Mouse (Mus musculus) embryonic facial prominence, embryonic 14.5 days (tissue): ENCODE measurements around the gene Mafk. TPM values are rescaled to one million over a fixed set of nuclear protein-coding genes. Genes with fewer than 3 reads are reported as not detected.

Source experiments
- ATAC-seq: fragments of 200-750 bp; cut with Nextera tagmentation; 2 replicates; pipeline ENCODE4 v1.8.0; 2017; ENCODE audit warnings: low read depth, moderate number of reproducible peaks, moderate TSS enrichment
- DNase-seq: peaks from one replicate; pipeline ENCODE4 v3.0.0-alpha.2; 2015; ENCODE audit warnings: low spot score
- H3K27ac ChIP-seq: fragments of 300-500 bp; sonication (generic); replicated peaks from 2 replicates; pipeline ENCODE4 v1.5.1; 2014; ENCODE audit warnings: low read depth, mild to moderate bottlenecking, low read length, moderate library complexity
- H3K27me3 ChIP-seq: fragments of 300-500 bp; sonication (generic); replicated peaks from 2 replicates; pipeline ENCODE4 v1.6.1; 2014; ENCODE audit warnings: low read length; ENCODE audit not compliant: control insufficient read depth, insufficient read depth
- H3K36me3 ChIP-seq: fragments of 300-500 bp; sonication (generic); 2 replicates; pipeline ENCODE4 v1.6.1; 2014; ENCODE audit warnings: low read length, mixed read lengths; ENCODE audit not compliant: control insufficient read depth, insufficient read depth
- H3K4me1 ChIP-seq: fragments of 300-500 bp; sonication (generic); 2 replicates; pipeline ENCODE4 v1.6.1; 2014; ENCODE audit warnings: antibody characterized with exemption, low read length; ENCODE audit not compliant: control insufficient read depth, insufficient read depth
- H3K4me2 ChIP-seq: fragments of 300-500 bp; sonication (generic); 2 replicates; pipeline ENCODE4 v1.6.1; 2014; ENCODE audit warnings: low read depth, mild to moderate bottlenecking, low read length, moderate library complexity, mixed read lengths
- H3K4me3 ChIP-seq: fragments of 300-500 bp; sonication (generic); 2 replicates; pipeline ENCODE4 v1.5.1; 2014; ENCODE audit warnings: low read depth, mild to moderate bottlenecking, low read length
- H3K9ac ChIP-seq: fragments of 300-500 bp; sonication (generic); 2 replicates; pipeline ENCODE4 v1.6.1; 2014; ENCODE audit warnings: low read depth, mild to moderate bottlenecking, low read length, moderate library complexity, mixed read lengths
- H3K9me3 ChIP-seq: fragments of 300-500 bp; sonication (generic); 2 replicates; pipeline ENCODE4 v1.6.1; 2016; ENCODE audit warnings: low read length; ENCODE audit not compliant: control insufficient read depth
- WGBS: fragments of 180-500 bp; shearing (Covaris S2); extraction: QIAGEN DNeasy Blood & Tissue Kit; methylation state at CpG from one replicate; pipeline ENCODE4 v1.1.7; 2014; 5-methylcytosine and 5-hydroxymethylcytosine counted together
- polyA plus RNA-seq: library from polyadenylated mRNA; unstranded; fragments of >200 nt; fragmentation: Nextera tagmentation; extraction: Ambion mirVana; gene quantifications from 2 replicates; pipeline ENCODE4 v1.2.1, GENCODE M21; 2014

Mafk gene
- polyA plus RNA-seq, 1 experiment from 2014 or later, result 7.1 TPM

DNA sequence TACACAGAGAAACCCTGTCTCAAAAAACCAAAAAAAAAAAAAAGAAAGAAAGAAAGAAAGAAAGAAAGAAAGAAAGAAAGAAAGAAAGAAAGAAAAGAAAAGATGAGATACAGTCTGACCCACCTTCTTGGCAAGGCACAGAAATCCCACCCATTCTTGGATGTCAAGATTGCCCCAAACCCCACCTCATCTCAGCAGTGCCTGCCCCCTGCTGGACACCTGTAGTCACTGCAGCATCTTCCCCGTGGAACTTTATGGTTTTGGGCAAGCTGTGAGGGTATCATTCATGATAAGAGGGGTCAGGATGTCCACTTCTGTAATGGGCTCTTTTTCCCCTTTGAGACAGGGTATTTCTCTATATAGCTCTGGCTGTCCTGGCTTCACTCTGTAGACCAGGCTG is 26.0 kb downstream of the Mafk start:
- no peak overlapping the region for H3K9ac ChIP-seq
- no peak overlapping the region for H3K27ac ChIP-seq
- peaks cover 23% of the 10 kb centered on the region for H3K27me3 ChIP-seq
- peaks cover 7% of the 10 kb centered on the region for H3K36me3 ChIP-seq
- 0% methylated on average over 1 of the region's 1 CpGs for WGBS
- H3K4me1 ChIP-seq, result no peaks in the 10 kb centered on the region
- no peak for DNase-seq
- no peaks in the 10 kb centered on the region for H3K9me3 ChIP-seq
- H3K4me3 ChIP-seq, result no peak overlapping the region
- no peak for ATAC-seq
- H3K4me2 ChIP-seq, result no peak overlapping the region

DNA sequence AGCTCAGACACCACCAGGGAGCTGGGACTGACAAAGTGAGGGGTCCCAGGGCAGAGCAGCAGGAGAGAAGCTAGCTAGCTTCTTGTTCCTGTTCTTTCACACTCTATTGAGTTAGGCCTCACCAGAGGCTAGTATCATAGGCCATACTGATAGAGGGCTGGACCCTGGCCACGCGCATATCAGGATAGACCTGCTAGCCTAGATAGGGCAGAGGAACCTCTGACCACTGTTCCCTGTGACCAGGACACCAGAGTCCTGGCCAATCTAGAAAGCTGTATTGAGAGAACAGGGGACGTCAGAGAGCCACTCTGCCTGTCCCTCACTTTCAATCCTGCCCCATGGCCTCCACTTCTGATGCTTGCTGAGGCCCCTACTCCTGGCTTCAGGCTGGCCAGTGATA is 26.7 kb downstream of the Mafk start:
- no peak overlapping the region for H3K27ac ChIP-seq
- 73% methylated on average over 3 of the region's 3 CpGs for WGBS
- no peaks in the 10 kb centered on the region for H3K4me1 ChIP-seq
- peaks cover 15% of the 10 kb centered on the region for H3K36me3 ChIP-seq
- H3K4me3 ChIP-seq, result no peak overlapping the region
- H3K9me3 ChIP-seq, result no peaks in the 10 kb centered on the region
- H3K9ac ChIP-seq, result no peak overlapping the region
- ATAC-seq, result no peak
- DNase-seq, result no peak
- no peak overlapping the region for H3K4me2 ChIP-seq
- peaks cover 15% of the 10 kb centered on the region for H3K27me3 ChIP-seq

DNA sequence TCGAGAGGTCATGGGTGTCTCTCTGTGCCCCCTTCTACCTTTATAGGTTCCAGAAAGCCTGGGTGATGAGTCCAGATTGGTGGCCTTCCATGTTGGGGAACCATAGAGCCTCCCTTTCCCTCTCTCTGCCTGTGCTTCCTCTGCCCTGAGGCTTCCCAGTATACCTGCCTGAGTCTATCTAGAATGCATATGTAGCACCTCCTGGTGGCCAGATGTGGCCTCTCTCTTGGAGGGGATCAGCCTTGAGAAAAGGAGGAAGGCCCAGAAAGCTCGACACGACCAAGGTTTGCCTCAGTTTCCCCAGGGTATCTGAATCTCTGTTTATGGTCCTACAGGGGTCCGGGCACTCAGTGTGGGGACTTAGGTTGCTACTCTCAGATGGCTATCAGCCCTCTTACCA is 27.5 kb downstream of the Mafk start:
- DNase-seq, result peak; percentile 42
- H3K36me3 ChIP-seq, result peaks cover 22% of the 10 kb centered on the region
- no peak overlapping the region for H3K9ac ChIP-seq
- H3K9me3 ChIP-seq, result no peaks in the 10 kb centered on the region
- no peak overlapping the region for H3K4me2 ChIP-seq
- ATAC-seq, result no peak
- WGBS, result 56% methylated on average over 4 of the region's 4 CpGs
- peaks cover 10% of the 10 kb centered on the region for H3K27me3 ChIP-seq
- no peak overlapping the region for H3K27ac ChIP-seq
- no peaks in the 10 kb centered on the region for H3K4me1 ChIP-seq
- no peak overlapping the region for H3K4me3 ChIP-seq

DNA sequence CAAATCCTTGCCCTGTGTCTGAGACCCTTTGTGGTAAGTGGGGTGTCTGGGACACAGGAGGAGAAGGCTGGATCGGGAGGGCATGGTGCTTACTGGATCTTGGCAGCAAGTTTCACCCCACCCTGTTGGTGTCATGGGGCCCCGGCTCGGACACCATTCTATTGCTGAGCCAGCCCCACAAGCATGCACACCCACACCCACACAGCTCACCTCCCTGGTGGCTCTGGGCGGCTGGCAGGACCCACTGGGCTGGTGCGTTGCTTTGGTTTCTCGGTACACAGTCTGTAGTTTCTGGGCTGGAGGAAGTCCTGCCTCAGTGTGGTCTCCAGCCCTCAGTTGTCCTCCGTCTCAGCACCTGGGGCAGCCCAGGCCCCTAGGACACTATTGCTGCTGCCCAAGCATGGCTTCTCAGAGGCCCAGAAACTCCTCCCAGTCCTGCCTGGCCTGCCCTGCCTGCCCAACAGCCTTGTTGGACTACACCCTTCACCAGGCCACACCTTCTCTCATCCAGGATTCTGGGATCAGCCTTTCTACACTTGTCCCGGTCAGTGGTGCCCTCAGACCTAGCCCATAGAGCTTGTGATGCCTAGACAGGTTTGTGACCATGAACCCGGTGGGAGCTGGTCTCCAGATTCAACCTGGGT is 28.3 kb downstream of the Mafk start, which contains the start of gene Tmem184a:
Tmem184a (minus strand) TSS at position 380 of the 644 bp plus-strand sequence.
- DNase-seq, result no peak
- 89% methylated on average over 9 of the region's 9 CpGs for WGBS
- H3K9me3 ChIP-seq, result no peaks in the 10 kb centered on the region
- H3K36me3 ChIP-seq, result peaks cover 28% of the 10 kb centered on the region
- no peak within 1 kb of the TSS for H3K4me2 ChIP-seq
- H3K27ac ChIP-seq, result no peak within 1 kb of the TSS
- ATAC-seq, result no peak
- no peaks in the 10 kb centered on the region for H3K4me1 ChIP-seq
- peaks cover 1% of the 10 kb centered on the region; the same call in 1 of the 2 replicates for H3K27me3 ChIP-seq
- no peak within 1 kb of the TSS for H3K9ac ChIP-seq
- H3K4me3 ChIP-seq, result no peak within 1 kb of the TSS

DNA sequence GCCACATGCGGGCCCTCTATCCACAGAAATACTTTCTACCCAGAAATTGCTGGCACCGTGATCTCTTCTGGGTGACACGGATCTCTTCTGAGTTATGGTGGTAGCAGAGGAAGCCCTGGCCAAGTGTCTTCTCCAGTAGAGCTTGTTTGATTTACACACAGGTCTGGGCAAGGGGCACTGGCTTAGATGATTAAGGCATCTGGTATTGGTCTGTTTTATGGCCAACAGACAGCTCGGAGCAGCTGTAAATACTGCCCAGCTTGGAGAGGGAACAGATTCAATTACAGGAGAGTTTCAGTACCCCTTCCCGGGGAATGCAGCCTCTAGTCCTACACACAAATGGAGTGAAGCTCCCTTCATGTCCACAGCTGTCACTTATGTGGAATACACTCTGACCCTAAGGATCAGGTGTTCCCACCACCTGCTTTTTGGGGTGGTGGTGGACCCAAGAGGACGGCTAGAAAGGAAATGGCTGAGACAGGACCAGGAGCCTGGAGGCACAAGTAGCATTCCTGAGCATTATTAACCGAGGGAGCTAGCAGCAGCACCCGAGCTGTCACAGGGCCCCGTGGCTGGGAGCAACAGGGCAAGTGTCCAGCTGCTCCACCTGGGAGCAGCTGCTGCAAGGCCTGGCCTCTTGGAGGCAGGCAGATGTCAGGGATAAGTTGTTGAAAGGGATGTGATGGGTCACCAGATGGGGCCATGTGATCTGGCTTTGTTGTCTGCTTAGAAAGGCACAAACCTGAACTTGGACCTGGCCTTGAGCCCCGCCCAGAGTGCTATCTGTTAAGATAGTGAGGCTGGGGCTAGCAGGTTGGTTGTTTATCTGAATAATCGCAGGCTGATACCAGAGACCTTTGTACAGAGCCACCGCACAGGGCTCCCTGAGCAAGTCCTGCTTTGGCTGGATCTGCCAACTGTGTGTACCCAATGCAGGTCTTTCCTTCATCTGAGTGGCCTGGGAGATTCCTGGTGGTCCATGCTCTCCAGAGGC is 30.4 kb downstream of the Mafk start:
- H3K9ac ChIP-seq, result 0 out of 2 replicates have a peak overlapping the region, but pooled peaks have one; percentile 5
- H3K36me3 ChIP-seq, result peaks cover 28% of the 10 kb centered on the region
- no peak overlapping the region for H3K4me3 ChIP-seq
- peak; percentile 45; the same call in 1 of the 2 replicates for ATAC-seq
- DNase-seq, result peak; percentile 61
- H3K27ac ChIP-seq, result no peak overlapping the region
- H3K4me1 ChIP-seq, result peaks cover 8% of the 10 kb centered on the region; the same call in 1 of the 2 replicates
- no peaks in the 10 kb centered on the region for H3K27me3 ChIP-seq
- H3K4me2 ChIP-seq, result no peak overlapping the region
- no peaks in the 10 kb centered on the region for H3K9me3 ChIP-seq
- 64% methylated on average over 12 of the region's 12 CpGs for WGBS

DNA sequence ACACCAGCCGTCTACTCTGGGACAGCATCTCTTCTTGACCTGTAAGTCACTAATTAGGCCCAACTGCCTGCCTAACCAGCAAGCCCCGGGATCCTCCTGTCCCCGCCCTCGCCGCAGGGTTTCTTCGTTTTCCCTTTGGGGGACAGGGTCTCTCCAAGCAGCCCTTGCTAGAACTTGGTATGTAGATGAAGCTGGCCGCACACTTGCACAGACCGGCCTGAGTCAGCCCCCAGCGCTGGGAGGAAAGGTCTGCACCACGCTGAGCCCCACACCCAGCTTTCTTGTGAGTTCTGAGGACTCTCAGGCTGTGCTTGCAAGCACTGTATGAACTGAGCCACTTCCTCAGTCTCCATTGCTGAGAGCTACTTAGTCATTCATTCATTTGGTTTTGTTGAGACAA is 33.2 kb downstream of the Mafk start:
- Histone ChIP-seq H3K4me1 (peaks cover 8% of the 10 kb centered on the region; the same call in 1 of the 2 replicates), H3K9ac (no peak overlapping the region), H3K4me2 (no peak overlapping the region), H3K36me3 (peaks cover 28% of the 10 kb centered on the region), H3K4me3 (no peak overlapping the region), H3K27ac (no peak overlapping the region), H3K9me3 (no peaks in the 10 kb centered on the region), H3K27me3 (no peaks in the 10 kb centered on the region)
- 91% methylated on average over 10 of the region's 10 CpGs for WGBS
- ATAC-seq (no peak), DNase-seq (no peak)

DNA sequence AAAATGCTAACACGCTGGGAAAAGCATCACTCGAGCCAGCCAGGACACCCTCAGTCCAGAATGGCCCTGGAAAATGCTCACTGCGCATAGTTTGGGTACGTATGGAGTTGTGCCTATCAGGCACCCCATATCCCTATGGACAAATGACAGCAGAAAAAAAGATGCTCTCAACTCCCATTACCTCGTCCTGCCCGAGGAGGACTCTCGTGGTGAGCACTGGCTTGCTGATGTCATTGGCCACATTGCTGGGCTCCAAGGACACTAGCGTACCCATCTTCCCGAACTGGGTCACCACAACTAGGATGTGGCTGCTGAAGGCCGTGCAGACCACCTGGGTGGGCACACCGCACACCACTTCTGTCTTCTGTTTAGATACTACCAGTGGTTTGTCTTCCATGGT is 34.6 kb downstream of the Mafk start:
- WGBS, result 33% methylated on average over 11 of the region's 11 CpGs
- Histone ChIP-seq H3K4me1 (peaks cover 8% of the 10 kb centered on the region; the same call in 1 of the 2 replicates), H3K36me3 (peaks cover 28% of the 10 kb centered on the region), H3K4me3 (peak overlapping the region; percentile 69), H3K9ac (peak overlapping the region; percentile 68), H3K27me3 (no peaks in the 10 kb centered on the region), H3K27ac (no peak overlapping the region), H3K9me3 (no peaks in the 10 kb centered on the region), H3K4me2 (peak overlapping the region; percentile 92)
- ATAC-seq (no peak), DNase-seq (no peak)

DNA sequence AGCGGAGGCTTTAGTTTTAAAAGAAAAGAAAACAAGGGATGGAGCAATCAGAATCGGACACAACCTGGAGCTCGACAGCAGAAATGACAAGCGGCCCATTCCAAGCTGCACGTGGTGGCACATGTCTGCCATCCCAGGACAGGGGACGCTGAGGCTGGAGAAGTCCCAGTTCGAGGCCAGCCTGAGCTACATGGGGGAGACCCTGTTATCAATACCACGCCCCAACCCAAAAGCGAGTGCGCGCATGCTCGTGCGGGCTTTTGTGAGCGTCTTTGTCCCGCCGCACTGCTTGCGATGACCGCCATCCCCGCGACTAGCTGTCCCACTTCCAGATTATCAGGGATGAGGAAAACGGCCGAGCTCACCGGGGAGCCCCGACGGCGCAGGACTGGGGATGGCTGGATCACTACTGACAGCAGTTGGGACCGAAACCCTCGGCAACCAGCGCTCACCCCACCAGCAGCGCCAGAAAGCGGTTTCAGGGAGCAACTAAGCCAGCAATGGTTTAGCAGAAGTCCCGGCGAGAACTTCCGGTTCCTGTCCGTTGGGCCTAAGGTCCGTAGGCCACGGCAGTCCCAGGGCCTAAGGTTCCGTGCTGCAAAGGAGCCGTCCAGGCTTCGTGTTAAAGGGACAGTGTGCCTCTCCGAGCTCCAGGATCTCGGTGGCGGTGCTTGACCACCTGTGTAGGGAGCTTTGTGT is 35.2 kb downstream of the Mafk start, which contains the start of the genes Gm26938 and Psmg3:
Gm26938 (minus strand) TSS at position 51 of the 699 bp plus-strand sequence.
Psmg3 (minus strand) TSS at position 529 of the 699 bp plus-strand sequence.
- Histone ChIP-seq H3K36me3 (peaks cover 28% of the 10 kb centered on the region), H3K9me3 (no peaks in the 10 kb centered on the region), H3K27me3 (no peaks in the 10 kb centered on the region), H3K4me2 (peak within 1 kb of the TSS; percentile 92), H3K4me3 (peak within 1 kb of the TSS; percentile 69), H3K27ac (peak within 1 kb of the TSS; percentile 46), H3K4me1 (peaks cover 8% of the 10 kb centered on the region; the same call in 1 of the 2 replicates), H3K9ac (peak within 1 kb of the TSS; percentile 68)
- DNase-seq (peak; percentile 86), ATAC-seq (peak; percentile 89)
- 1% methylated on average over 42 of the region's 43 CpGs for WGBS
